ENCODE assay signal across 15 mouse cellular contexts in genomic region chr7:29438655-29439282, GRCm38 (mm10).
DNase-seq lines count a peak whose midpoint lies in the region; ATAC-seq and TF ChIP-seq lines count a peak whose summit lies in the region.
"Had no signal": no experiment of that assay in that cellular context is flagged by ENCODE, and none has a peak within 500 bp of the region (broad histone marks: within the 10 kb centered on the region; RNA-seq: fewer than 3 reads in every experiment).

No protein-coding gene starts in this region.

- H3K9me3 ChIP-seq in forebrain, postnatal 0 days (ENCODE audit: low read length) = no peaks in the 10 kb centered on the region
- H3K9me3 ChIP-seq in forebrain, embryonic 14.5 days (replicated peaks; ENCODE audit: control insufficient read depth, low read length) = no peaks in the 10 kb centered on the region
- no peaks in the 10 kb centered on the region for H3K9me3 ChIP-seq in neural tube, embryonic 14.5 days (ENCODE audit: control insufficient read depth, low read length)
- H3K9me3 ChIP-seq: embryonic facial prominence, embryonic 13.5 days; liver, embryonic 12.5 days had no signal

- H3K4me1 ChIP-seq in forebrain, postnatal 0 days (ENCODE audit: insufficient read depth) = 0 out of 2 replicates have a peak, but pooled peaks cover 5% of the 10 kb centered on the region
- H3K4me1 ChIP-seq in forebrain, embryonic 14.5 days (ENCODE audit: control insufficient read depth, insufficient read depth, low read length) = no peaks in the 10 kb centered on the region
- H3K4me1 ChIP-seq in neural tube, embryonic 14.5 days (ENCODE audit: control insufficient read depth, insufficient read depth, low read length) = no peaks in the 10 kb centered on the region

- H3K9ac ChIP-seq in forebrain, postnatal 0 days = no peak overlapping the region
- H3K9ac ChIP-seq in forebrain, embryonic 14.5 days (ENCODE audit: low read length) = no peak overlapping the region
- H3K9ac ChIP-seq in neural tube, embryonic 14.5 days (replicated peaks; ENCODE audit: low read depth, low read length) = no peak overlapping the region
- H3K9ac ChIP-seq: embryonic facial prominence, embryonic 13.5 days; heart, embryonic 12.5 days; liver, embryonic 12.5 days had no signal

- DNase-seq in forebrain, postnatal 0 days = no peak
- DNase-seq in forebrain, embryonic 14.5 days (ENCODE audit: low spot score) = no peak
- DNase-seq in layer of hippocampus, adult 18-20 months (ENCODE audit: low spot score in 2 of 2) = peak; percentile 62 to 83
- no peak for DNase-seq in layer of hippocampus, adult 9-10 months (ENCODE audit: low spot score)
- peak; percentile 74 for DNase-seq in adrenal gland, postnatal 14 days
- no peak for DNase-seq in adipocyte (ENCODE audit: low spot score)
- DNase-seq in heart, postnatal 4 days = no peak
- DNase-seq: cerebellum, adult 9-10 months; kidney, adult 18-20 months; thymus, adult 18-20 months had no signal

- 66% methylated on average over 16 of the region's 16 CpGs for WGBS in forebrain, postnatal 0 days
- 74% methylated on average over 16 of the region's 16 CpGs for WGBS in forebrain, embryonic 14.5 days
- WGBS in neural tube, embryonic 14.5 days = 77% methylated on average over 16 of the region's 16 CpGs

- H3K4me3 ChIP-seq in forebrain, postnatal 0 days (ENCODE audit: low read depth, low read length) = no peak overlapping the region
- H3K4me3 ChIP-seq in forebrain, embryonic 14.5 days (ENCODE audit: low read depth, low read length) = no peak overlapping the region
- no peak overlapping the region for H3K4me3 ChIP-seq in neural tube, embryonic 14.5 days (ENCODE audit: low read depth, low read length)
- H3K4me3 ChIP-seq: embryonic facial prominence, embryonic 13.5 days; heart, embryonic 12.5 days; liver, embryonic 12.5 days; megakaryocyte, embryonic 14.5 days had no signal

- H3K4me2 ChIP-seq in forebrain, postnatal 0 days (ENCODE audit: low read depth) = no peak overlapping the region
- no peak overlapping the region for H3K4me2 ChIP-seq in forebrain, embryonic 14.5 days (ENCODE audit: low read length)
- H3K4me2 ChIP-seq in neural tube, embryonic 14.5 days (ENCODE audit: low read depth, low read length) = no peak overlapping the region
- H3K4me2 ChIP-seq: embryonic facial prominence, embryonic 13.5 days; heart, embryonic 12.5 days; liver, embryonic 12.5 days had no signal

- no peaks in the 10 kb centered on the region for H3K27me3 ChIP-seq in forebrain, postnatal 0 days (ENCODE audit: insufficient read depth, low read length)
- H3K27me3 ChIP-seq in forebrain, embryonic 14.5 days (replicated peaks; ENCODE audit: control insufficient read depth, insufficient read depth, low read length) = no peaks in the 10 kb centered on the region
- no peaks in the 10 kb centered on the region for H3K27me3 ChIP-seq in neural tube, embryonic 14.5 days (ENCODE audit: control insufficient read depth, insufficient read depth, low read length)
- H3K27me3 ChIP-seq: embryonic facial prominence, embryonic 13.5 days; liver, embryonic 12.5 days had no signal

- no peaks in the 10 kb centered on the region for H3K36me3 ChIP-seq in forebrain, postnatal 0 days (ENCODE audit: insufficient read depth)
- no peaks in the 10 kb centered on the region for H3K36me3 ChIP-seq in forebrain, embryonic 14.5 days (ENCODE audit: control insufficient read depth, insufficient read depth, low read length)
- H3K36me3 ChIP-seq in neural tube, embryonic 14.5 days (ENCODE audit: control insufficient read depth, insufficient read depth, low read length) = no peaks in the 10 kb centered on the region
- H3K36me3 ChIP-seq: embryonic facial prominence, embryonic 13.5 days; heart, embryonic 12.5 days; liver, embryonic 12.5 days had no signal

- TF ChIP-seq CTCF in forebrain, postnatal 0 days (IDR thresholded peaks at IDR 0.05; ENCODE audit: low read depth) = no peak

- no peak overlapping the region for H3K27ac ChIP-seq in forebrain, postnatal 0 days (ENCODE audit: low read depth, low read length)
- H3K27ac ChIP-seq in forebrain, embryonic 14.5 days (ENCODE audit: low read depth, low read length) = no peak overlapping the region
- no peak overlapping the region for H3K27ac ChIP-seq in neural tube, embryonic 14.5 days (ENCODE audit: low read depth, low read length)
- H3K27ac ChIP-seq: embryonic facial prominence, embryonic 13.5 days; liver, embryonic 12.5 days had no signal

- ATAC-seq in forebrain, postnatal 0 days = peak; percentile 23; the same call in 1 of the 2 replicates
- ATAC-seq in forebrain, embryonic 14.5 days = no peak
- peak; percentile 38; the same call in 1 of the 2 replicates for ATAC-seq in neural tube, embryonic 14.5 days (ENCODE audit: low read depth)
- ATAC-seq: liver, embryonic 12.5 days had no signal

Comparison
In these comparisons a context has a peak if more than half of its experiments do, and no peak if none do; other contexts are left out.
1. DNase-seq: peak in layer of hippocampus, adult 18-20 months (2 of 2) and adrenal gland, postnatal 14 days (single experiment); none in forebrain, postnatal 0 days (single experiment), forebrain, embryonic 14.5 days (single experiment), layer of hippocampus, adult 9-10 months (single experiment), adipocyte (single experiment) and heart, postnatal 4 days (single experiment).